ENCODE assay signal across 7 mouse cellular contexts in genomic region chr11:70700613-70701012, GRCm38 (mm10). TPM values are rescaled to one million over a fixed set of nuclear protein-coding genes. Genes with fewer than 3 reads are reported as not detected.
DNase-seq lines count a peak whose midpoint lies in the region; ATAC-seq lines count a peak whose summit lies in the region.

No protein-coding gene starts in this region.

- peaks cover 4% of the 10 kb centered on the region; the same call in 1 of the 2 replicates for H3K36me3 ChIP-seq in limb, embryonic 11.5 days (ENCODE audit: control insufficient read depth, insufficient read depth, low read length)
- peaks cover 3% of the 10 kb centered on the region; the same call in 1 of the 2 replicates for H3K36me3 ChIP-seq in midbrain, embryonic 11.5 days (ENCODE audit: control insufficient read depth, insufficient read depth, low read length)

- peak overlapping the region; percentile 79 for H3K4me2 ChIP-seq in limb, embryonic 11.5 days (ENCODE audit: low read depth, severe bottlenecking)
- H3K4me2 ChIP-seq in midbrain, embryonic 11.5 days: peak overlapping the region; percentile 78

- peak; percentile 11 for ATAC-seq in activated CD4-positive, CD25-positive, alpha-beta regulatory T cell, adult 4 months
- ATAC-seq in inflammation-experienced regulatory T-cells, adult 6 months: peak; percentile 26
- peak; percentile 26 for ATAC-seq in limb, embryonic 11.5 days (ENCODE audit: insufficient number of reproducible peaks, low FRiP score, low TSS enrichment, low read depth)
- peak; percentile 63 for ATAC-seq in midbrain, embryonic 11.5 days (ENCODE audit: low FRiP score)

- intact Hi-C loops in gastrocnemius, postnatal 14 days (cut with DNase I; ENCODE audit: low total_unique reads): no loop called here

- H3K4me1 ChIP-seq in limb, embryonic 11.5 days (ENCODE audit: control insufficient read depth, insufficient read depth, low read length): peaks cover 5% of the 10 kb centered on the region
- H3K4me1 ChIP-seq in midbrain, embryonic 11.5 days (ENCODE audit: control insufficient read depth, insufficient read depth, low read length): peaks cover 15% of the 10 kb centered on the region

- DNase-seq in embryo, embryonic 10 days (ENCODE audit: low spot score): peak; percentile 54
- DNase-seq in gastrocnemius, postnatal 14 days: peak; percentile 86
- peak; percentile 73 for DNase-seq in limb, embryonic 11.5 days (ENCODE audit: low spot score)
- peak; percentile 95 for DNase-seq in midbrain, embryonic 11.5 days (ENCODE audit: low spot score, missing footprints)
- peak; percentile 57 for DNase-seq in spleen, adult 12 weeks (ENCODE audit: low spot score)

- H3K9me3 ChIP-seq in limb, embryonic 11.5 days (ENCODE audit: control insufficient read depth, low read length): no peaks in the 10 kb centered on the region
- no peaks in the 10 kb centered on the region for H3K9me3 ChIP-seq in midbrain, embryonic 11.5 days (ENCODE audit: control insufficient read depth, low read length)

- peak overlapping the region; percentile 85 for H3K27ac ChIP-seq in limb, embryonic 11.5 days (replicated peaks; ENCODE audit: low read depth, low read length)
- H3K27ac ChIP-seq in midbrain, embryonic 11.5 days (ENCODE audit: low read depth, low read length): peak overlapping the region; percentile 75

- H3K27me3 ChIP-seq in limb, embryonic 11.5 days (ENCODE audit: control insufficient read depth, insufficient read depth, low read length): no peaks in the 10 kb centered on the region
- no peaks in the 10 kb centered on the region for H3K27me3 ChIP-seq in midbrain, embryonic 11.5 days (ENCODE audit: control insufficient read depth, insufficient read depth, low read length)

- WGBS in limb, embryonic 11.5 days: under 1% methylated on average over 33 of the region's 34 CpGs
- WGBS in midbrain, embryonic 11.5 days: under 1% methylated on average over 34 of the region's 34 CpGs

- H3K9ac ChIP-seq in limb, embryonic 11.5 days (ENCODE audit: low read length): peak overlapping the region; percentile 87
- H3K9ac ChIP-seq in midbrain, embryonic 11.5 days (ENCODE audit: low read length): peak overlapping the region; percentile 92

- peak overlapping the region; percentile 86 for H3K4me3 ChIP-seq in limb, embryonic 11.5 days (ENCODE audit: low read depth, low read length)
- peak overlapping the region; percentile 93 for H3K4me3 ChIP-seq in midbrain, embryonic 11.5 days (ENCODE audit: low read depth, low read length)

RNA-seq across cellular contexts. Expression of gene Kif1c, which starts 0.3 kb away (rescaled TPM):
- 1 to 10 TPM; 1.5 TPM for polyA plus RNA-seq in activated CD4-positive, CD25-positive, alpha-beta regulatory T cell, adult 4 months (2017; shearing (Covaris generic))
- 100 to 1,000 TPM; 216 to 226 TPM for total RNA-seq in gastrocnemius, postnatal 14 days (2021)
- 1 to 10 TPM in 2 of 3 experiments, under 1 TPM in 1; 0.99 to 2.0 (median 1.3) TPM for polyA plus RNA-seq in inflammation-experienced regulatory T-cells, adult 6 months (2017; shearing (Covaris generic))
- polyA plus RNA-seq in limb, embryonic 11.5 days (2014; fragmentation: Nextera tagmentation; extraction: Ambion mirVana): 7.2 and 10.2 TPM in 2 replicates
- polyA plus RNA-seq in midbrain, embryonic 11.5 days (2014; fragmentation: Nextera tagmentation; extraction: Ambion mirVana): 6.1 and 7.1 TPM in 2 replicates

RNA-seq across cellular contexts. Expression of gene Inca1, which starts 0.7 kb away (rescaled TPM):
- under 1 TPM in 1 of 2 experiments, not detected in 1; 0.63 TPM for polyA plus RNA-seq in activated CD4-positive, CD25-positive, alpha-beta regulatory T cell, adult 4 months (2017; shearing (Covaris generic))
- 1 to 10 TPM; 2.5 to 3.3 TPM for total RNA-seq in gastrocnemius, postnatal 14 days (2021)
- polyA plus RNA-seq in inflammation-experienced regulatory T-cells, adult 6 months (2017; shearing (Covaris generic)): 1 to 10 TPM in 1 of 3 experiments, under 1 TPM in 1, not detected in 1; 0.44 to 1.0 TPM
- polyA plus RNA-seq in limb, embryonic 11.5 days (2014; fragmentation: Nextera tagmentation; extraction: Ambion mirVana): 0.71 and 0.96 TPM in 2 replicates
- polyA plus RNA-seq in midbrain, embryonic 11.5 days (2014; fragmentation: Nextera tagmentation; extraction: Ambion mirVana): 1.3 TPM in 2 replicates

RNA-seq across cellular contexts. Expression of gene Camta2, which starts 12.7 kb away (rescaled TPM):
- polyA plus RNA-seq in activated CD4-positive, CD25-positive, alpha-beta regulatory T cell, adult 4 months (2017; shearing (Covaris generic)): 10 to 100 TPM; 11.3 to 14.0 TPM
- total RNA-seq in gastrocnemius, postnatal 14 days (2021): 10 to 100 TPM; 21.2 to 25.5 TPM
- 10 to 100 TPM; 11.5 to 17.1 (median 12.8) TPM for polyA plus RNA-seq in inflammation-experienced regulatory T-cells, adult 6 months (2017; shearing (Covaris generic))
- polyA plus RNA-seq in limb, embryonic 11.5 days (2014; fragmentation: Nextera tagmentation; extraction: Ambion mirVana): 8.2 and 11.8 TPM in 2 replicates
- polyA plus RNA-seq in midbrain, embryonic 11.5 days (2014; fragmentation: Nextera tagmentation; extraction: Ambion mirVana): 6.6 and 6.7 TPM in 2 replicates

RNA-seq across cellular contexts. Expression of gene Spag7, which starts 31.4 kb away (rescaled TPM):
- polyA plus RNA-seq in activated CD4-positive, CD25-positive, alpha-beta regulatory T cell, adult 4 months (2017; shearing (Covaris generic)): 100 to 1,000 TPM; 126 to 150 TPM
- total RNA-seq in gastrocnemius, postnatal 14 days (2021): 100 to 1,000 TPM; 117 to 122 TPM
- 100 to 1,000 TPM; 131 to 155 (median 137) TPM for polyA plus RNA-seq in inflammation-experienced regulatory T-cells, adult 6 months (2017; shearing (Covaris generic))
- polyA plus RNA-seq in limb, embryonic 11.5 days (2014; fragmentation: Nextera tagmentation; extraction: Ambion mirVana): 156 and 173 TPM in 2 replicates
- polyA plus RNA-seq in midbrain, embryonic 11.5 days (2014; fragmentation: Nextera tagmentation; extraction: Ambion mirVana): 138 and 139 TPM in 2 replicates

RNA-seq across cellular contexts. Expression of gene Eno3, which starts 43.6 kb away (rescaled TPM):
- 10 to 100 TPM; 20.9 to 21.4 TPM for polyA plus RNA-seq in activated CD4-positive, CD25-positive, alpha-beta regulatory T cell, adult 4 months (2017; shearing (Covaris generic))
- total RNA-seq in gastrocnemius, postnatal 14 days (2021): 1,000 to 10,000 TPM; 6,763 to 7,262 TPM
- 10 to 100 TPM in 2 of 3 experiments, 1 to 10 TPM in 1; 6.2 to 27.4 (median 21.7) TPM for polyA plus RNA-seq in inflammation-experienced regulatory T-cells, adult 6 months (2017; shearing (Covaris generic))
- 49.4 and 53.3 TPM in 2 replicates for polyA plus RNA-seq in limb, embryonic 11.5 days (2014; fragmentation: Nextera tagmentation; extraction: Ambion mirVana)
- 13.8 and 14.3 TPM in 2 replicates for polyA plus RNA-seq in midbrain, embryonic 11.5 days (2014; fragmentation: Nextera tagmentation; extraction: Ambion mirVana)

Comparison
In these comparisons a context has a peak if more than half of its experiments do, and no peak if none do; other contexts are left out.
1. Peak in every context shown above with its lines: DNase-seq, ATAC-seq, H3K4me3 ChIP-seq and H3K27ac ChIP-seq.
2. ATAC-seq: peak in every context shown above with its lines; median percentile 63 in midbrain, embryonic 11.5 days; 26 in inflammation-experienced regulatory T-cells, adult 6 months; 26 in limb, embryonic 11.5 days; 11 in activated CD4-positive, CD25-positive, alpha-beta regulatory T cell, adult 4 months.